Mouse (Mus musculus) midbrain, embryonic 15.5 days (tissue): ENCODE data around the gene Zfp36l2. TPM values are rescaled to one million over a fixed set of nuclear protein-coding genes. Genes with fewer than 3 reads are reported as not detected.
"Not testable (repeated sequence)": the region's sequence is repeated elsewhere in the genome, so short reads cannot be mapped to it uniquely, and the experiment has no call there.

Source experiments
- ATAC-seq: fragments of 200-750 bp; cut with Nextera tagmentation; replicated peaks from 2 replicates; pipeline ENCODE4 v1.8.0; 2017; ENCODE audit warnings: moderate TSS enrichment
- H3K27ac ChIP-seq: fragments of 300-500 bp; sonication (generic); 2 replicates; pipeline ENCODE4 v1.5.1; 2015; ENCODE audit warnings: mild to moderate bottlenecking, inconsistent platforms
- H3K27me3 ChIP-seq: fragments of 300-500 bp; sonication (generic); replicated peaks from 2 replicates; pipeline ENCODE4 v1.6.1; 2015; ENCODE audit warnings: inconsistent platforms
- H3K36me3 ChIP-seq: fragments of 300-500 bp; sonication (generic); replicated peaks from 2 replicates; pipeline ENCODE4 v1.6.1; 2015; ENCODE audit warnings: inconsistent platforms
- H3K4me1 ChIP-seq: fragments of 300-500 bp; sonication (generic); 2 replicates; pipeline ENCODE4 v1.6.1; 2015; ENCODE audit warnings: inconsistent platforms
- H3K4me2 ChIP-seq: fragments of 300-500 bp; sonication (generic); 2 replicates; pipeline ENCODE4 v1.6.1; 2015; ENCODE audit warnings: inconsistent platforms, mild to moderate bottlenecking, moderate library complexity
- H3K4me3 ChIP-seq: fragments of 300-500 bp; sonication (generic); 2 replicates; pipeline ENCODE4 v1.5.1; 2015; ENCODE audit warnings: mild to moderate bottlenecking, inconsistent platforms
- H3K9ac ChIP-seq: fragments of 300-500 bp; sonication (generic); 2 replicates; pipeline ENCODE4 v1.6.1; 2015; ENCODE audit warnings: mild to moderate bottlenecking, inconsistent platforms
- H3K9me3 ChIP-seq: fragments of 300-500 bp; sonication (generic); 2 replicates; pipeline ENCODE4 v1.6.1; 2016; ENCODE audit warnings: inconsistent platforms
- WGBS: fragments of 180-500 bp; shearing (Covaris S2); methylation state at CpG from one replicate; pipeline ENCODE4 v1.1.7; 2015; ENCODE audit warnings: mixed read lengths; 5-methylcytosine and 5-hydroxymethylcytosine counted together
- polyA plus RNA-seq: library from polyadenylated mRNA; unstranded; fragments of >200 nt; fragmentation: Nextera tagmentation; extraction: Ambion mirVana; gene quantifications from 2 replicates; pipeline ENCODE4 v1.2.1, GENCODE M21; 2015

Zfp36l2 gene
- polyA plus RNA-seq: 4.0 and 4.4 TPM in 2 replicates

DNA sequence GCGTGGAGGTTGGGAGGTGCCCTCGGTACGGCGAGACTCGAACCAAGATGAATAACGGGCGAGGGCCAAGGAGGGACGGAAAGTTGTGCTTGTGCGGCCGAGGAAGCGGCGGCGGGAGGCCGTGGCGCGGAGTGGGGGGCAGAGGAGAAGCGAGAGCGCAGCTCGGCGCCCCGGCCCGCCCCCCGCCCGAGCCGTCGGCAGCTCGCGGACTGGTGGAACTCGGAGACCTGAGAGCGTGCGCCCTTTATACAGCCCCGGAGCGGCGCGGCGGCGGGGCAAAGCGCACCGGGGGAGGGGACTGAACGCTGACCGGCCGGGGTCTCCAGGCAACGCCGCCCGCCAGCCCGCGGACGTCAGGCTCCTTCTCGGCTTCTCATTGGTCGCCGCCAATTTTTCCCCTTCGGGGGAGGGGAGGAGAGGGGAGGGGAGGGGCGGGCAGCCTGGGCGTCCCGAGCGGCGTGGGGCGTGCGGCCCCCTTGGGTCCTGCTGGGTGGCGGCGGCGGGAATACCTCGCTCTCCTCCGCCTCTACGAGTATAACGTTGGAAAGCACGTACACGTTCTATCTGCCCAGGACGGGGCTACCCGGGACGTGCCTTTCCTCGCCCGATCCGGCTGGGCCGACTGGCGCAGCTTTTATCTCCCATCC lies at the start of gene Zfp36l2:
Gene Zfp36l2, minus strand, starts transcription at position 221 of the 647 bp plus-strand sequence.
- WGBS: under 1% methylated on average over 55 of the region's 76 CpGs
- Histone ChIP-seq H3K9me3 (no peaks in the 10 kb centered on the region), H3K4me2 (peak within 1 kb of the TSS; percentile 96), H3K27me3 (peaks cover 18% of the 10 kb centered on the region; the same call in 1 of the 2 replicates), H3K27ac (peak within 1 kb of the TSS; percentile 79), H3K9ac (peak within 1 kb of the TSS; percentile 46), H3K4me3 (peak within 1 kb of the TSS; percentile 61), H3K4me1 (peaks cover 32% of the 10 kb centered on the region), H3K36me3 (no peaks in the 10 kb centered on the region)
- peak; percentile 88 for ATAC-seq

DNA sequence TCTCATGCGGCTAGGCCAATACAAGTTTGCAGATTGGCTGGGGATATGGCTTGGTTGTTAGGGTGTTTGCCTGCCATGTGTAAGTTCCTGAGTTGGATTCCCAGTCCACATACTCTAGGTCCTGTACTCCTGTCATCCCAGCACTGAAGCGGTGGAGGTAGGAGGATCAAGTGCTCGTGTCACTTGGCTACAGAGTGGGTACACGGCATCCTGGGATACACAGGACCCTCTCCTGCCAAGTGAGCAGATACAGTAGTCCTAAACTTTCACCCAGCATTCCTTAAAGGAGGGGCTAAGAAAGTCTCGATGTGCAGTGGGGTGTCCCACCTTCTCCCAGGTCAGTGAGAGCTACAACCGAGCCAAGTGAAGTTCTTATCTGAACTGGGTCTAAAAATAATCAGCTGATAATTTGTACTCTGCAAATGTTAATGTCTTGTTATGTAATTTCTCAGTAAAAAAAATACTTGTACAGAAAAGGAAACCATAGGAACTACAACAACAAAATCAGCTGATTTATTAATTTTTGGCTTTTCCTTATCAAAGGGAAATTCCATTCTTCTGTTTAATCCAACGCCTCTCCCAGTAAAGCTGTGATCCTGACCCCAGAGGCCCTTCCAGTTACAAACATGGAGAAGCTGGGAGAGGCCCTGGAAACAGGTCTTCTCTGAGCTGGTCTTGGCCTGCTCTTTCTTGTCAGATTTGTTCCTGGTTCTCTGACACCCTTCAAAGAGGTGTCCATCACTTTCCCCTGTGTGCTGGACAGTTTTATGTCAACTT lies 49.2 kb upstream of the Zfp36l2 start:
- no peak overlapping the region for H3K4me3 ChIP-seq
- H3K4me1 ChIP-seq: no peaks in the 10 kb centered on the region
- no peaks in the 10 kb centered on the region for H3K9me3 ChIP-seq
- no peaks in the 10 kb centered on the region for H3K27me3 ChIP-seq
- no peaks in the 10 kb centered on the region for H3K36me3 ChIP-seq
- 93% methylated on average over 7 of the region's 7 CpGs for WGBS
- no peak overlapping the region for H3K4me2 ChIP-seq
- H3K27ac ChIP-seq: no peak overlapping the region
- H3K9ac ChIP-seq: no peak overlapping the region
- no peak for ATAC-seq

DNA sequence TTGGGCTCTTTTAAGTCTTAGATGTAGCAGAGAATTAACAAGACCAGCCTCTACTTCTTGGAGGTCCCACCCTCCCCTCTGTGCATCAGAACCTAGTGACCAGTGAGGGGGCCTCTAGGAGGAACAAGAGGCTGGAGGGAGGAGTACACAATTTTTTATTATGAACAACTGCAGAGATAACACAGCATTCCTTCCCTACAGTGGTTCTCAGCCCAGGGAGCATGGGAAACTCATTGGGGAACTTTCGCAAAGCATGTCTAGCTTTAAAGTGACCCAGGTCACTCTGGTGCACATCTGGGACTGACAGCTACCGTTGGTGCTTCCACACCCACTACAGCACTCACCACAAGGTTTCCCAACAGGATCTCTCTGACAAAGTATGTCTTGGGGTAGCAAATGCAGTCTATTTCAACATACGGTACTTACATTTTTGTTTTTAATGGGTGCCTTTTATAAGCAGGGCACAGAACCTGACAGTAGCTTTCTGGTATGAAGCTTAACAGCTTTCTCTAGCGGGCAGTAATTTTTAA lies 47.7 kb upstream of the Zfp36l2 start:
- Histone ChIP-seq H3K9me3 (no peaks in the 10 kb centered on the region), H3K9ac (no peak overlapping the region), H3K27me3 (no peaks in the 10 kb centered on the region), H3K4me3 (no peak overlapping the region), H3K4me2 (no peak overlapping the region), H3K4me1 (no peaks in the 10 kb centered on the region), H3K36me3 (no peaks in the 10 kb centered on the region), H3K27ac (no peak overlapping the region)
- no peak for ATAC-seq
- WGBS: 89% methylated on average over 4 of the region's 4 CpGs

DNA sequence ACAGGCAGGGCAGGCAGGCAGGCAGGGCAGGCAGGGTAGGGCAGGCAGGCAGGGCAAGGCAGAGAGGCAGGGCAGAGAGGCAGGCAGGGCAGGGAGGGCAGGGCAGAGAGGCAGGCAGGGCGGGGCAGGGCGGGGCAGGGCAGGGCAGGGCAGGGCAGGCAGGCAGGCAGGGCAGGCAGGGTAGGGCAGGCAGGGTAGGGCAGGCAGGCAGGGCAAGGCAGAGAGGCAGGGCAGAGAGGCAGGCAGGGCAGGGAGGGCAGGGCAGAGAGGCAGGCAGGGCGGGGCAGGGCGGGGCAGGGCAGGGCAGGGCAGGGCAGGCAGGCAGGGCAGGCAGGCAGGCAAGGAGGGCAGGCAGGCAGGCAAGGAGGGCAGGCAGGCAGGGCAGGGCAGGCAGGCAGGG lies 47.0 kb upstream of the Zfp36l2 start:
- not testable (repeated sequence) for H3K4me3 ChIP-seq
- 100% methylated on average over 2 of the region's 4 CpGs for WGBS

DNA sequence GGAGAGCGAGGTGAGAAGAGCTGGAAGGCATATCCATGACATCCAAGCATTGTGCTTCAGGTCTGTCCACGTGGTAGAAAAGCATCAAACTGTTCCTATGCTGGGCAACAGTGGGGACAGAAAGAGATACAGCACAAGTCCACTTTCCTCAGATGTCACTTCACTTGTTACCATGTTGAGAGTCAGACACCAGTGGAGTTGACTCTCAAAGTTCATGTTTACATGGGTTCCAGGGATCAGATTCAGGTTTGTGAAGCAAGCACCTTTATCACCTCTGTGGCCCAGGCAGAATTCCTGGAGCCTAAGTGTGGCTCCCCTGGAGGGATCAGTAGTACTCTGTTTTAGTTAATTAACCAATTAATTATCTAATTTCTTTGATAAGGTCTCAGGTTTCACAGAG lies 46.0 kb upstream of the Zfp36l2 start:
- Histone ChIP-seq H3K4me1 (no peaks in the 10 kb centered on the region), H3K9me3 (no peaks in the 10 kb centered on the region), H3K9ac (no peak overlapping the region), H3K4me2 (no peak overlapping the region), H3K4me3 (no peak overlapping the region), H3K27ac (no peak overlapping the region), H3K27me3 (no peaks in the 10 kb centered on the region), H3K36me3 (no peaks in the 10 kb centered on the region; the same call in 1 of the 2 replicates)
- ATAC-seq: no peak
- 95% methylated on average over 2 of the region's 2 CpGs for WGBS

More for the DNA sequence above, 47.0 kb upstream of the Zfp36l2 start:
- not testable (repeated sequence) for H3K27ac ChIP-seq, H3K9ac ChIP-seq, H3K9me3 ChIP-seq, H3K4me2 ChIP-seq, H3K27me3 ChIP-seq, H3K36me3 ChIP-seq, ATAC-seq, H3K4me1 ChIP-seq

DNA sequence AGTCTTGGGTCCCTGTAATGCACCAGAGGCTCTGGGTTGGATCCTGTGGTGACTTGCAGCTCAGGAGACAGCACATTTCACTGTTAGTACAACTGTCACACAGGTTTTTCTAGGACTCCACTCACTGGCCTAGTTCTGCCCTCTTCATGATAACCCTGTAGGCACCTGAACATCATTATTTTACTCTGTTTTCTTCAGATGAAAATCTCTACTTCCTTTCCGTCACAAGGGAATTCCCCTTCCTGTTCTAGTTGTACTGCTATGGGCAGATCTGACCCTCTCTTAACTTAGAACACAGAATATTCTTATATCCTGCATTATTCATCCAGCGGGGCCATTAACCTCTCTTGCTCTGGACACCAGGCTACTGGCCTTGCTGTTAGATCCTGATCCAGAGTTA lies 43.6 kb upstream of the Zfp36l2 start:
- no peaks in the 10 kb centered on the region for H3K4me1 ChIP-seq
- H3K27ac ChIP-seq: no peak overlapping the region
- H3K4me2 ChIP-seq: no peak overlapping the region
- no peak overlapping the region for H3K4me3 ChIP-seq
- no peaks in the 10 kb centered on the region; the same call in 1 of the 2 replicates for H3K36me3 ChIP-seq
- H3K9me3 ChIP-seq: no peaks in the 10 kb centered on the region
- no peaks in the 10 kb centered on the region for H3K27me3 ChIP-seq
- 95% methylated on average over 2 of the region's 2 CpGs for WGBS
- H3K9ac ChIP-seq: no peak overlapping the region
- ATAC-seq: no peak

DNA sequence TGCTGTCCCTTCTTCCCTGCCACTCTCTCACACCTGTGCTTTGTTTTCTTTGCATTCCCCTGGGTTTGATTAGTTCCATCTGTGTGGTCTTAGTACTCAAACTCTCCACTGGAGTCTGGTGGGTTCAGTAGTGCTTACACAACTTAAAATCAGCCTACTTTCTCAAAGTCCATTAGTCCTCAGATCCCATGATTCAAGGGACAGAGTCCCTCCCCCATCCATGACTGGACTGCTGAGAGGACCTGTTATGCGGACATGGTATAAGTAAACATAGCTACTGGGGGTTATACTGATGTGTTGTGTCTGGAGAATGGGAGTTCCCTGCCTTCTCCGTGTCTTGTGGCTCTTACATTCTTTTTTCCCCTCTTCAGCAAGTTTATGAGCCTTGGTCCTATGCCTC lies 40.5 kb upstream of the Zfp36l2 start:
- H3K36me3 ChIP-seq: peaks cover 3% of the 10 kb centered on the region; the same call in 1 of the 2 replicates
- no peak overlapping the region for H3K9ac ChIP-seq
- no peak for ATAC-seq
- no peaks in the 10 kb centered on the region for H3K4me1 ChIP-seq
- H3K4me2 ChIP-seq: no peak overlapping the region
- H3K27ac ChIP-seq: no peak overlapping the region
- no peak overlapping the region for H3K4me3 ChIP-seq
- no peaks in the 10 kb centered on the region for H3K9me3 ChIP-seq
- H3K27me3 ChIP-seq: no peaks in the 10 kb centered on the region
- whole genome bisulfite sequencing: 92% methylated on average over 2 of the region's 2 CpGs

DNA sequence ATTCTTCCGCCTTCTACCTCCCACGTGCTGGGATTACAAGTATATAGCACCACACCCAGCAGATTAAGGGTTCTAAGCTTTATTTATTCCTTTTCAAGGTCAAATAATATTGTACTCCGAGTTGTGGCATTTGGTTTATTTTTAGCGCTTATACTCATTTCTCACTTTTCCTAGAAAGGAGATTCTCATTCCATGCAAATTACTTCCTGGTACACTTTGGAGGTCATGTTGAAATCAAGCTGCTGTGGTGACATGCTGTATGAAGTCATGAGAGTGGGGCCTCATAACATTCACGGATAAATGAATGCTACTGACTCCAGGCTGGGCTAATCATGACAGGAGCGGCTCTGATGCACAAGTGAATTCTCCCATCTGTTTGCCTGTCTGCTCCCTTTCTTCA lies 38.9 kb upstream of the Zfp36l2 start:
- no peak overlapping the region for H3K9ac ChIP-seq
- WGBS: 85% methylated on average over 6 of the region's 6 CpGs
- H3K9me3 ChIP-seq: no peaks in the 10 kb centered on the region
- H3K4me3 ChIP-seq: no peak overlapping the region
- no peaks in the 10 kb centered on the region for H3K4me1 ChIP-seq
- no peak for ATAC-seq
- H3K36me3 ChIP-seq: peaks cover 3% of the 10 kb centered on the region; the same call in 1 of the 2 replicates
- no peak overlapping the region for H3K27ac ChIP-seq
- no peaks in the 10 kb centered on the region for H3K27me3 ChIP-seq
- H3K4me2 ChIP-seq: no peak overlapping the region

DNA sequence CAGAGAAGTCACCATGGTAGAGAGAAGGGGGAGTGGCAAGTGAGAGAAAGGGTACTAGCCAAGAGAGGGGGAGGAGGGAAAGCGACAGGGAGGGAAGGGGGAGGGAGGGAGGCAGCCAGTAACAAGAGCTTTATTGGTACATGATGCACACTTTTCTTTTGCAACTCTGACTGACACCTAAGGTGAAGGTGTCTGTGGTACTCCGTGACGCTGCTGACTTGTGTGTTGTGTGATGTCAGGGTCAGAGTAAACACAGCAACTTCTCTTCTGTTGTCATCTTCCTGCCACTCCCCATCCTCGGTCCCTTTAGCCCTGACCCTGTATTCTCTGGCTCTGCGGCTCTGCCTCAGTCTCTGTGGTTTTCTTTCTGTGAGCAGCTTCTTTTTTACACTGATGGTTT lies 38.5 kb upstream of the Zfp36l2 start:
- H3K36me3 ChIP-seq: peaks cover 3% of the 10 kb centered on the region; the same call in 1 of the 2 replicates
- 69% methylated on average over 5 of the region's 5 CpGs for WGBS
- no peaks in the 10 kb centered on the region for H3K9me3 ChIP-seq
- no peak overlapping the region for H3K27ac ChIP-seq
- no peaks in the 10 kb centered on the region for H3K27me3 ChIP-seq
- no peaks in the 10 kb centered on the region for H3K4me1 ChIP-seq
- H3K9ac ChIP-seq: no peak overlapping the region
- no peak overlapping the region for H3K4me3 ChIP-seq
- no peak for ATAC-seq
- no peak overlapping the region for H3K4me2 ChIP-seq

DNA sequence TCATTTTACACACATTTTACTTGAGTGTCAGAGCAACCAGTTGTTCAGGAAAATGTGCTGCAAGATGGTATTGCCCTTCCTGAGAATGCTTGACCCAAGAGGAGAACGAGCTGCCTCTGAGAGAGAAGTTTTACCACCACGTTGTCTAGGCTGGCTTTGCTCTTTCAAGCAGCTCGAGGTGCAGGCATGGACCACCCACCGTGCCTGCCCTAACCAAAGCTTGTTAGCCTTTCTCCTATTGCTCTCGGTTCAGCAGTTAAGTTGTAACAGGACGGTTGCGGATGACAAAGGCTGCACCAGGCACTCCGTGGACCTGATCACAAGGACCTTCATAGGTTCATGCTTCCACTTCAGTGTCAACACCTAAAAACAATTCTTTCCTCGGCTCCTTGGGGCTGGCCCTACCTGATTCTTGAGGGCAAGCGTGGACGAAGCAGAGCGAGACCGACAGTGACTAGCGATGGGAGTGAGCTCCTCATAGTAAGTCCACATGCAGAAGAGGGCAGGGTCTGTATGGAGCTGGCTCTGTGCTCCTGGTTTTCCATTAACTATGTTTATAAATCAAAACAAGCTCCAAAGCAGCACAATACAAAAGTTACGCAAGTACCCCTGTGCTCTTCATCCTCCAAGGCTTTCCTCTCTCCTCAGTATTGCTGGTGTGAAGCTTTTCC lies 36.6 kb upstream of the Zfp36l2 start:
- Histone ChIP-seq H3K4me3 (no peak overlapping the region), H3K9ac (no peak overlapping the region), H3K4me2 (no peak overlapping the region), H3K36me3 (0 out of 2 replicates have a peak, but pooled peaks cover 3% of the 10 kb centered on the region), H3K9me3 (no peaks in the 10 kb centered on the region), H3K4me1 (no peaks in the 10 kb centered on the region), H3K27ac (no peak overlapping the region), H3K27me3 (no peaks in the 10 kb centered on the region)
- WGBS: 70% methylated on average over 15 of the region's 15 CpGs
- no peak for ATAC-seq

DNA sequence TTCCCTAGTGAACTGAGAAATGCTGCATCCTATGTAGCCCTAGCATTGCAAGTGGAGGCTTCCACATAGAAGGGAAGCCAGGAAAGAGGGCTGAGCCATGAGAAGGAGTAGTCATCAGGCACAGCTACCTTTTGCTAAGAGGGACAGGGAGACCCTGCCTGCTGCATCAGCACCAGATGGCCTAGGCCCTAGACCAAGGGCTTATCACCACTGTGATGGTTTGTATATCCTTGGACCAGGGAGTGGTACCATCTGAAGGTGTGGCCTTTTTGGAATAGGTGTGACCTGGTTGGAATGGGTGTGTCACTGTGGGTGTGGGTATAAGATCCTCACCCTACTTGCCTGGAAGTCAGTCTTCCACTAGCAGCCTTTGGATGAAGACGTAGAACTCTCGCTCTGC lies 31.1 kb upstream of the Zfp36l2 start:
- H3K27me3 ChIP-seq, H3K4me1 ChIP-seq, ATAC-seq, H3K9ac ChIP-seq, H3K36me3 ChIP-seq, H3K9me3 ChIP-seq, H3K4me3 ChIP-seq, H3K27ac ChIP-seq, H3K4me2 ChIP-seq: not testable (repeated sequence)
- 96% methylated on average over 2 of the region's 2 CpGs for WGBS

DNA sequence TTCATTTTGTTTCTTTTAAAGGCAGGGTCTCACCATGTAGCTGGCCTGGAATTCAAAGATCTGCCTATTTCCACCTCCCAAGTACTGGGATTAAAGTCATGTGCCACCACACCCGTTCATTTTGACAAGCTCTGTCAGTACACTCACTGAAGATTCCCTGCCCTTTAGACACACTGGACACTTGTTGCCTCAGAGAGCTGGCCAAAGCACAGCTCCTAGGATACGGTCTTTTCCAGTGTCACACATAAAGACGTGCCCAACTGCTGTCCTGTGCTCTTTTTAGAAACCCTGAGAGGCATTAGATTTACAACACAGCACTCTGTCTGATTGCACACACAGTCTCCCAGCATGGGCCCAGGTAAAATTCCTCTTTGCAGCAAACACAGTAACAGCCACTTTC lies 29.9 kb upstream of the Zfp36l2 start:
- Histone ChIP-seq H3K9ac (no peak overlapping the region), H3K27me3 (no peaks in the 10 kb centered on the region), H3K36me3 (no peaks in the 10 kb centered on the region), H3K4me1 (no peaks in the 10 kb centered on the region), H3K4me3 (no peak overlapping the region), H3K9me3 (no peaks in the 10 kb centered on the region), H3K4me2 (no peak overlapping the region), H3K27ac (no peak overlapping the region)
- 70% methylated on average over 3 of the region's 3 CpGs for WGBS
- ATAC-seq: no peak
